Mouse (Mus musculus) Muller cell, postnatal 12 days (primary cell): ENCODE measurements around the gene Prm2.

Source experiments
- DNase-seq: peaks from one replicate; pipeline ENCODE4 v3.0.0-alpha.2; 2015; ENCODE audit errors: inconsistent ontology term

Gene Prm2

DNA sequence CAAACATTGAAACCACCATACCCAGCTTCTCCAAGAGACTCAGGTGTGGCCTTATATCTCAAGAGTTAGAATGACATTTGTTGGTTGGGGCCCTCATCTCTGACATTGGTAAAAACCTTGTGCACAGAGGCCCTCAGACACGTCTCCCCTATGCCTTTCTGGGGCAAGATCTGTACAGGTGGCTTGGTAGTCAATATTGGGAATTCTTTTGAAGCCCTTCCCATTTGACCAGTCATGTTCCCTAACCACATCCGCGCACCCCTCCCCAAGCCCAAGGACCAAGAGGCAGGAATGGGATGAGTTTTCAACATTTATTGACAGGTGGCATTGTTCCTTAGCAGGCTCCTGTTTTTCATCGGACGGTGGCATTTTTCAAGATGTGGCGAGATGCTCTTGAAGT lies at the start of gene Prm2:
Prm2 (minus strand) TSS at position 101 of the 400 bp plus-strand sequence.
- no peak for DNase-seq

DNA sequence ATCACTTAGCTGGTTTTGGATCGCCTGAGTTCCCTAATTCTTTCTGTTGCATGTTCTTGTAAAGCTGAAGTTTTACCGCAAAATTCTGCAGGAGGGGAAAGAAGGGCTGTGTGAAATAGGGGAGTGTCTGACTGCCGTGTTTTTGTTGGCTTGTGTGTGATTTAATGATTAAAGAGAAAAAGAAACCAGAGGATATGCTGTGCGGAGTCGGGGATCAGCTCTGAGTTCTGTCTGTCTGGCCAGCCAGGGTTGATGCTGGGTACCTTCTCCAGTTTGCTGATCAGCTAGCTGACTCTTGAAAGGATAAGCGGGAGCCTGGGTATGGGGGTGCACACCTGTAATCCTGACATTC lies 48.4 kb upstream of the Prm2 start:
- no peak for DNase-seq

DNA sequence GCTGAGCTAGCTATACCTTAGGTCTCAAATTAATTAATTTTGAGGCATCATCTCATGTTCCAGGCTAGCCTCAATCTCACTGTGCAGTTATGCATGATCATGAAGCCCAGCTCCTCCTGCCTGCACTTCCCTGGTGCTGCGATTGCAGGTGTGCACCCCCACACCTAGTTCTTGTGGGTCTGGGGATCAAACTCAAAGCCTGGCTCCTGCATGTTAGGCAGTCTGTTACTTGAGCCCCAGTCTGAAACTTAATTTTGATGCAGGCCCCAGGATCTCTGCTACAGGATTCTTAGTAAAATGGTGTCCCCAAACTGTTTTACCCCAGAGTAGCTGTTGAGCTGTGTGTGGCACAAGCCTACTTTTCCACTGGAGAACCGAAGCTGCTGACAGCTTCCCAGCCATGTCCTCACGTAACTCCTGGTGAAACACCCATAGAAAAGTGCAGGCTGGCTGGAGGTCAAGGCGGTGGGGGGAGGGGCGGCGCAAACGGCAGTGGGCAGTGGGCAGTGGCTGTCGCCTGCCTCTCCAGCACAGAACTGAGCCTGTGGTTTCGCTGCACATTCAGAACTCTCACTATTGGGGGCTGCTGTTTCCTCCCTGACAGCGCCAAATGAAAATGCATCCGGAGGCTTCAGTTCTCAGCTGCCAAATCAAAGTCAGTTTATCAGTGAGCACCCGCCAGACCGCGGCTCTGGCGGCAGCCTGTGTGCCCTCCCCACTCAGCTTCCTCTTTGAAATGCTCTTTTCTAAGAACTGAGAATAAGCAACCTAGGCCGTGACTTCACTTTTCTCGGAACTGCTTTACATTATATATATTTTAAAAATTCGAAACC lies 47.8 kb upstream of the Prm2 start:
- DNase-seq, result peak; percentile 61

DNA sequence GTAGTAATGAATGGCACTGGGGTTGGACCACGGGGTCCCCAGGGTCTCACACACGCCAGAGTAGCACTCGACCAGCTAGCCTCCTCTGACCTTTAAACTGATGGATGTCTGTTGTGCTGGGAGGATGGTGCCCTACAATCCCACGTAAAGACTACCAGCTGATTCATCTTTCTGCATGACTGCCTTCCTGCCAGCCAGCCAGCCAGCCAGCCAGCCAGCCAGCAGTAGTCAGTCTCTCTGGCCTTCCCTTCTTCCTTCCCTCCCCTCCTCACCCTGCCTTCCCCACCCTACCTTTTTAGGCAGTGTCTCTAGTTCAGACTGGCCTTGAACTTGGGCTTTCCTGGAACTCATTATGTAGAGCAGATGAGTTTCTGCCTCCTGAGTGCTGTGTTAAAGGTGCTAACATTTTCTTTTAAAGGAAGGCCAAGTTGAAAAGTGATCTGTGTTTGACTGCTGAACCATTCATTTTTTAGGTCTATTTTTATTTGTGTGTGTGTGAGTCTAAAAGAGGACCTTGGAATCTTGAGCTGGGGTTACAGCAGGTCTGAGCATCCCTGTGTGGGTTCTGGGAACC lies 46.4 kb upstream of the Prm2 start:
- peak; percentile 71 for DNase-seq

DNA sequence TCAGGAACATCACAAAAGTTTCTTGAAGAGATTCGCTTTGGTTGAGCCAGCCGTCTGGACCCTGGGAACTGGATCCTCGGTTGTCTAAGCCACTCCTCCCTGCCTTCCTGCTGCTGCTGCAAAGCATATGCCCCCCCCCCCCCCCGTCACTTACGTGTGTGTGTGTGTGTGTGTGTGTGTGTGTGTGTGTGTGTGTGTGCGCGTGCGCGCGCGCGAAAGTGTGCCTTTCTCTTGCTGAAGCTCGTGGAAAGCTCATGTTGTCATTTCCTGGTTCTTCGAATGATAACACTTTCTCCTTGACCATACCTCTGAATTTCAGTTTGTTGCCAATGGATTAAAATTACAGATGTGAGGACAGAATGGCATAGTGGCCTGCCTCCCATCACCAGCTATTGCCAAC lies 44.1 kb upstream of the Prm2 start:
- no peak for DNase-seq

DNA sequence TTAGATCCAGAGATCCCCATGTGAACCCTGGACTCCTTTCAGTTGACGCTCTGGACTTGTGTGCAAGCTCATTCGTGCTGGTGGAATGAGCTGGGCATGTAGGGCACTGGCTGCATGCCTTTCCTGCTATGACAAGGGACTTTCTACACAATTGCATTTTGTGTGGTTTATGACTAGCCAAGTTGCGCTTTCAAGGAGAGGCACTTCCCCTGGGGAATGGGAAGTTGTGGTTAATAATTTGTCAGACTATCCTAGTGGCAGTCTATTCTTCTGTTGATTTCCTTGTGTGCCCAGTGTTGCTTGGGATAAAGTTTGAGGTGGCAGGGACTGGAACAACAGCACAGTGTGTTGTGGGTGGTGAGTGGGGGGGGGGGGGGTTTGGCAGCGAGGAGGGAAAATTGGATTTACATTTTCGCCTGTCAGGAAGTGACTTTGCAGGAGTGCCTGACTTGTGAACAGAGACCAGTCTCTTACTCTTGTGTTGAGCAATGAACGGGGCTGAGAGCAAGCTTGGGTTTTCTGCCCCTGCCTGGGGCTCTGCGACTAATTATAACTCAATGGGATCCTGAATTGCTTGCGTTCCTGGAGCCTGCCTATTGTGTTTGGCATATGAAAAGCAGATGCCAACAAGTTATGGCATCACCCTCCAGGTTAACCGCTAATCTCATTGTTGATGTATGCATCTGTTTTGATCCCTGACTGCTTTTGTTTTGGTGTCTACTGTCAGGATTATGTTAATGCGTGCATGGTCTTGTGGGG lies 42.7 kb upstream of the Prm2 start:
- peak; percentile 88 for DNase-seq

DNA sequence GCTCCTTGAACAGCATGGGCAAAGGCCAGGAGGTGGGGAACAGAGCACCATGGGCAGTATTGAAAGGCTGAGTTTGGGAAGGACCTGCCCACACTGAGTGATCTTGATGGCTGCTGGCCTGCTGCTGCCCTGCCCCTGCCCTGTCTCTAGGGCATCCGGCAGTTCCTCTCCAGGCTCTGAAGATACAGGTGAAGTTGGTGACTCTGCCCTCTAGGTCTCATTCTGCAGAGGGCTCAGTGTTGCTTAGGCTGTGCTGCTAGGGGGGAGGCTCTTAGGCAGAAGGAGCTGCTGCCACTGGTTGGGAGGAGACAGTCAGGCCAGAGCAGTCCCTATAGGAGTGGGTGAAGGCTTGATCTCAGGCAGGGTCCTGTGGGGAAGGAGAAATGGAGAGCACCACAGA lies 42.0 kb upstream of the Prm2 start:
- DNase-seq, result no peak

DNA sequence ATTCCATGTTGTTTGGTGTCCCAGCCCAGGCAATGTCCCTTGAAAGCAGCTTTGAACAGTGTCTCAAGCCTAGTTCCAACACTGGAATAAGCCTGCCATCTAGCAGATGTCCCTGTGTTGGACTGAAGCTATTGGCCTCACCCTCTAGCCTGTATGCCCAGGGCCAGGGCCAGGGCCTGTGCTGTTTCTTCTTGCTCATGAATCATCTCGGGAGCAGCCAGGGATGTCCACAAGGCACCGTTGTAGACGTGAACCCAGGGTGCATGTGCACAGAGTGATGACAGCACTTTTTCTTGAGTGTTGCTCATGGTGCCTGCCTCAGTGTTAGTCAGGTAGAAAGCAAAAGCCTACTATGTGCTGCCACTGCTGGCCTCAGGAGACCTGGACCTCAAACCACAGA lies 41.3 kb upstream of the Prm2 start:
- no peak for DNase-seq

DNA sequence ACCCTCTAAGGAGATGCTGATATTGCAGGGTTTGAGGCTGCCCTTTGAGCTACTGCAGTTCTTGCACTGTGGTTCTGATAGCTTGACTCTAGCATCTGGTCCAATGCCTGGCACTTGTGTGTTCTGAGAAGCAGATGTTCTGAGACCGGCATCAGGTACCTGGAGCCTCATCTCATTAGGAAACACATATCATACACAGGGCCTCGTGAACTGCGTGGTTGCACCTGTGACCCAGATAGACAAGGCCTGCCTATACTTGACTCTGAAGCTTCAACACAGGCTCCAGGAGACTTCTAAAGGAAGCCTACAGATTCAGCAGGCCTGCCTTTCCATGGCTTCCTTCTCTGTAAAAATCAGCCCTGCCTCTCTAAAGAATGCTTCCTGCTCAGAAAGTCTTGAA lies 40.5 kb upstream of the Prm2 start:
- no peak for DNase-seq

DNA sequence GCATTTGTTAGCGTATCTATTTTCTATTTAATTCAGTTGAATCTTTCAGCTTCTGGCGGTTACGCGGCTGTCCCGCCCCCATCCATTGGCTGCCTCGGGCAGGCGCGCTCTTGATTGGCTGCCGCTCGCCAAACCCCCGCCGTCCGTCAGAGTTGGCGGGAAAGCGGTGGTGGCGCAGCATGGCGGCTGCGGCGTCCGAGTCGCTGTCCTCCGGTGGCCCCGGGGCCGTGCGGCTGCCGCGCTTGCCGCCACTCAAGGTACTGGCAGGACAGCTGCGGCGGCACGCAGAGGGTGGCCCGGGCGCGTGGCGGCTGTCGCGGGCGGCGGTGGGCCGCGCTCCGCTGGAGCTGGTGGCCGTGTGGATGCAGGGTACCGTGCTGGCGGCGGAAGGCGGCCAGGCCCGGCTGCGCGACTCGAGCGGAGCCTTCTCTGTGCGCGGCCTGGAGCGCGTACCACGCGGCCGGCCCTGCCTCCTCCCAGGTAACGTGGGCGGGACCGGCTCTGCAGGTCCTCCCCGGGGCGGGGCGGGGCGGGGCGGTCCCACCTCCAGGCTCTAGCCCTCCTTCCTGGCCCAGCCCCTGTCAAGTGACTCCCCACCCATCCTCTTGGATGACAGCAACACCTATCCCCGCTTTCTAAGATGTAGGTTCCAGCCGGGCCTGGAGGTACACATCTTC lies 39.1 kb upstream of the Prm2 start, which contains the start of gene Rmi2:
Rmi2 (plus strand) TSS at position 149 of the 677 bp plus-strand sequence.
- DNase-seq, result peak; percentile 87

DNA sequence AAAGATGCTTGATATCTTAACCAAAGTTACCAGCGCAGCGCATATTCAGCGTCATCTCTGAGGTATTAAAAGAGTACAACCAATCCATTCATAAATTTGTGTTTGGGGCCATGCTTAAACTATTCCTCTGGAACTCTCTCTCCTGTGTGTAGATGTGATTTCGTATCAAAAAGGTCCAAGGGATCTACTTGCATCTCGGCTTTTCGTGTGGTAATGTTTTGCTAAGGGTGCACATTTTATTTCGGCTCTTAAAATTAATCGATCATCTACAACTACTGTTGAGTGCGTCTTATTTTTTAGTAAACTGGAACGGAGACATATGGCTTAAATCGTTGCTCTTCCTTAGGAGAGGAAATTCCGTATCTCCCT lies 38.6 kb upstream of the Prm2 start:
- no peak for DNase-seq

DNA sequence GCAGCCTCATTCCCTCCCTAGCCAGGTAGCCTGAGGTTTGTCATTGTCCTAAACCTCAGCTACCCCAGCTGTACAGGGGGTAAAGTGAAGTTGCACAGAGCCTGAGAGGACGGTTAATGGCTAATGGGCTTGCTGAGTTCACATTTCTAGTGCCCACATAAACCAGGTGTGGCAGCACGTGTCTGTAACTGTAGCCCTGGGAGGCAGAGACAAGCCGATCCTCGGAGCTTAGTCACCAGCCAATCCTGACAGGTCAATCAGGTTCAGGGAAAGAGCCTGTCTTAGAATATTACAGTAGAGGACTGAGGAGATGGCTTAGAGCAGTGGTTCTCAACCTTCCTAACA lies 32.5 kb upstream of the Prm2 start:
- DNase-seq, result no peak

DNA sequence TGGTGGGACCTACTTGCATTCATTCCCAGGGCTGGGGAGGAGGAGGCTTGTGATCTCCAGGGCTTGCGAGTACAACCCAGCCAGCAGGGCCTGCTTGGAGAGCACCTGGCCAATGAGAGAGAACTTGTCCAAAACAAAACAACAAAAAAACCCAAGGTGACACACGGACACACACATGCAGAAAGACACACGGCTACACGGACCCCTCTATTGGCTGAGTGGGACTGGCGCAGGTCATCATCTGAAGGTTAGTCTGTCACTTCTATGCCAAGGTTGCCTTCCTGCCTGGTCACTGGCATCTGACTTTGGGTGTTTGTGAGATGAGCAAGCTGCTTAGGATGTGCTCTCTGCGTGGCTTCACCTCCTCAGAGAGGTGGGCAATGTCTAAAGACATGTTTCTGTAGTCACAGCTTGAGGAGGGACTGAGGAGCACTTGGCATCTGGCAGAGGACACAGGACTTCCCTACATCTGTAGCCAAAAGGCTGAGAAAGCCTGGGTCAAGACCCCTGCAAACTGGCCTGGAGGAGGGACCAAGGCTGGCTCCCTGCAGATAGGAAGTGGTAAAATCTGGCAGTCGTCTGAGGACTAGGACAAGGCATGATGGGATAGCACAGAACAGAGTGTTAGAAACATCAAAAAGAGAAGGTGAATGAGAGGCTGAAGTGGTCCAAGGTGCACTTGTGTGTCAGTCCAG lies 32.0 kb upstream of the Prm2 start:
- DNase-seq, result no peak

DNA sequence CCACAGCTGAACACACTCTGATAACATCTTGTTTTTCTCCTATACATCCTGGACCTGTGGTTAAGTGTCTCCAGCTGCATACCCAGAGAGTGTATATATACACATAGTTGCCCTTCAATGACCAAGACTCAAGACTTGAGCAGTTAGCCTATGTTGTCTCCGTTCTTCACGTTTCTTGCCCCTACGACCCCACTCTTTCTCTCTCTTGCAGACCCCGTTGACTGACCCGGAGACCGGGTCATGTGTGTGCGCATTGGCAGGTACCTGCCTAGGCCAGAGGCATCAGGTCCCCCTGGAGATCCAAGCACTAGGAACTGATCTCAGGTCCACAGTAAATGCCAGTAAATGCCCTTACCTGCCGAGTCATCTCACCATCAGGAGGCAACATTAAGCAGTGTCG lies 31.3 kb upstream of the Prm2 start:
- no peak for DNase-seq

DNA sequence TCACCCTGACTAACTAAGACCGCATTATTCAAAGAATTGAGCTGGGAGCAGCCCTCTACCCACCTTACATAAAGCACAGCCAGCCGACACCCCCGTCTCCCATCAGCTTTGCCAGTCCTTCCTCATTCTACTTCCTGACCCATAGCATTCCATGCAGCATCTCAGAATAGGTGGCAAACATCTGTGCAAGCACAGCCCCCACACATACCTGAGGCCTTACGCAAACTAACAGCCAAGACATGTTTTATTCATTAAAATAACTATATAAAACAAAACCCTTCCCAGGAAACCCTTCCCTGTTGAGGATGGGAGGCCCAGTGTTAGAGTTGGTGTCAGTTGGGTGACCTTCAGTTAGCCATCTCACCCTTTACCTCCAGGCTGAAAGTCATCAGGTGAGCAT lies 29.9 kb upstream of the Prm2 start:
- DNase-seq, result no peak

DNA sequence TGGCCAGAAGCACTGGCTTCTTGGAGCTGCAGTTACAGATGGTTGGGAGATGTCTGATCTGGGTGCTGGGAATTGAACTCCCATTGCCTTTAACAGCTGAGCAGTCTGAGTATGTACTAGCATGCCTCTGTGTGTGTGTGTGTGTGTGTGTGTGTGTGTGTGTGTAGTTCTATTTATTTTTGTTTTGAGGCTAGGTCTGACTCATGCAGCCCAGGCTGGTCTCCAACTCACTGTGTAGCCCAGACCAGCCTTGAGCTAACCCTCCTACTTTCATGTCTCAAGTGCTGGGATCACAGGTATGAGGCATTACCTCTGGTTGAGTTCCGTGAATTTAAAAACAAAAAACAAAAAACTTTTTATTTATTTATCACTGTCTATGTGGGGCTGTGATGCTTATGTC lies 28.6 kb upstream of the Prm2 start:
- DNase-seq, result no peak

DNA sequence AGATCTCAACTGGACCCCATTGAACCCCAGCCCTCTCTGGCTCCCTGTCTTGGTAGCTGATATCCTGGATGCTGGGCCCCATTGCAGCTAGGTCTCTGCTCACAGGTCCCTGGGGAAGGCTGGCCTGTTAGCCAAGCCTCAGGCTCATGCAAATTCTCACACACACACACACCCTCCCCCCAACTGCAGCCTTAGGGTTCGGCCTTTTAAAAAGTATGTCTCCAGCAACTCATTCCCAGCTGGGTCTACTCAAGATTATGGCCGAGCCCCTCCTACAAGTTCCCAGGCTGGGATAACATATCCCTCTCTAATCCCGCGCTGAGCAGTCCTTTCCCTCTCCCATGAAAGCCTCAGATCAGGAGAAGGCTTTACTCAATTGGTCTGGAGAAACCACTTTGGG lies 25.5 kb upstream of the Prm2 start:
- no peak for DNase-seq

DNA sequence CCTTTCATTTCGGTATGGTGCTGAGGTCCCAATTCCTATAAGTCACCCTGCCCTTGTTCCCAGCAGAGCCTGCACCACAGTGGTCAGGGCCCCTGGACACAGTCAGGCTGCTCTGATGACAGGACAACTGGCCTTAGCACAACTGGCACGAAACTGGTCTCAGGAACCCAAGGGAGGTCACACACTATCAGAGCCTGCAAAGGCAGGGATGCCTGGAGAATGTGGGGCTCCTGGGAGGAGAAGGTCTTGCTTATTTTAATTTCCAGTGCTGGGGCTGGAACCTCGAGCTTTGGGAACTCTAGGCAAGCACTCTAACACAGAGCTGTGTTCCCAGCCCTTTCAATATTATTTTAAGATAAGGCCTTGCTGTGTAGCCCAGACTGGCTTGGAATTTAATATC lies 24.0 kb upstream of the Prm2 start:
- no peak for DNase-seq

DNA sequence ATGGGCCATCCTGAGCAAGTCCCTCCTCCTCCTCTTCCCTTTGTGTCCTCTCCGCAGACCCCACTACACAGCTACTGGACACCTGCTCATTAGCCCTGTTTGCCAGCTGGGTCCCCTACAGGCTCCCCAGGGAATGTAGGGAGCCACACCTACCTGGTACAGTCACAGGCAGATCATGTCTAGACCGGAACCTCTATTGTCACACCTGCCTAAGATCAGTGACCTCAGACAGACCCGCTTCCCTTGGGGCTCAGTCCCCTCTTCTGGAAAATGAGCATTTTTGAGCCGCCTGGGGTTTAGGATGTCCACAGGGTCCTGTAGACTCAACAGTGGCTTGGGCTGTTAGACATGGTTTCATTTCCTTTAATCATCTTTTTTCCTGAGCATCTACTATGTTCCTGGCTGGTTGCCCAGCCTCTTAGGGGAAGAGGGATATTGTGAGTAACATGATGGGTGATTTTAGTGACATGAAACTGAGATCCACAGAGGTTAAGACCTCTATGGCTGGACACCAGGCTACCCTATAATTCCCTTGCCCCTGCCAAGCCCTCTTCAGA lies 22.7 kb upstream of the Prm2 start:
- no peak for DNase-seq

DNA sequence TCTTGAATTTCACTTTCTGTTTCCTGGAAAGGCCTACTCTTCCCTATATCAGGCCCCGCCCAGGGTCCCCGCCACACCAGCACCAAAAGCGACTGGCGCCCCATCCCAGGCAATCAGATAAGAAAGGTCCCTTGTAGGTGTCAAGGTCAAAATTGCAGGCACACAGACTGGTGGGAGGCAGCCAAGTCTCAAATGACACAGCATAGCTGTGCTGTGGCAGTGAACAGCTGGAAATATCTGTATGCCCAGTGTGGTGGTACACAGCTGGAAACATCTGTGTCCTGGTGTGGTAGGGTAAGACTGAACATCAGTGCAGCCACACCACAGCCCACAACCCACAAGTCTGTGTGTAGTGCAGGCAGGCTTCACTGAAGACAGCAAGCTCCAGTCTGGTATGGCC lies 18.9 kb upstream of the Prm2 start:
- no peak for DNase-seq

DNA sequence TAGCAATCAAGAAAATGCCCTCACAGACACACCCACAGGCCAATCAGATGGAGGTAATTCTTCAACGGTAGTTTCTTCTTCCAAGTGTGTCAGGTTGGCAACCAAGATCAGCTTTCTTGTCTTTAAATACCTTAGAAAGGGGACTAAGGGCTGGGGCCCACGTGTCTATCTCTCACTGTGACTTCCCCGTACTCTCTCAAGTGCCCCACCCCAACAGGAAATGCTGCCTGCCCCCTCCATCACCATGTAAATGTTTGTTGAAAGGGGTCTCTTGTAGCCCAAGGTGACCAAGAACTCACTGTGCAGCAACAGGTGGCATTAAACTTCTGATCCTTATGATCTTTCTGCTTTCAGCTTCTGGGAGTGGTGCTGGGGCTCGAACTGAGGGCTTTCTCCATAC lies 17.8 kb upstream of the Prm2 start:
- DNase-seq, result no peak
